Mouse (Mus musculus): ENCODE data around the gene Stox2. TPM values are rescaled to one million over a fixed set of nuclear protein-coding genes. Genes with fewer than 3 reads are reported as not detected.

Stox2 gene
- total RNA-seq, 2 experiments from 2014 or later, result 11.4 to 14.3 TPM

DNA sequence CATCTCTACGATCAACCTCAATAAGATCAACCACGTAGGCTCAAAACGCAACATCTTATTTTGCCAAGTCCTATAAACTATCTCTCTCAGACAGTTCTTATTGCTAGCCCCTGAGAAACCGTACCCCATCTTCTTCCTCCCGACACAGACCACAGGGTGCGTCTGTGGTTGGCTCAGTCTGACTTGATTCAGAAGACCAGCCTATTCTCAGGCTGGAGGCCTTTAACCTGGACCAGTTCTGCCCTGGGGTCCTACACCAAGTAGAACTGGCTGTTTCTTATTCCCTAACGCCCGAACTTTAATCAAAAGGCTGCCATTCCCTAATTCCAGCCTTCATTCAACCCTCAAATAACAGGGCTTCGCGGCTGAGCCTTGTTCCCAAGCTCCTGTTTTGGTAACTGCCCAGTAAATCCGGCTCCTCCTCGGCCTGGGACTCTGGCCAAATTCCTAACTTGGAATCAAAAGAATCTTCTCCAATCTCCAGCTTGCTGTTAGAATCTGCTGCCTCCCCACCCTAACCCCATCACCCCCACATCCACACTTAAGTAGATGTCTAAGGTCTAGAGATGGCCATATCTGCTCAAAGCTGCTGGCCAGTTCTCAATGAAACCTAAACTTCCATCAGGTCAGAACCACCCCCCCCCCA lies 91.5 kb downstream of the Stox2 start:
- DNase-seq, result peak; percentile 49 to 65

DNA sequence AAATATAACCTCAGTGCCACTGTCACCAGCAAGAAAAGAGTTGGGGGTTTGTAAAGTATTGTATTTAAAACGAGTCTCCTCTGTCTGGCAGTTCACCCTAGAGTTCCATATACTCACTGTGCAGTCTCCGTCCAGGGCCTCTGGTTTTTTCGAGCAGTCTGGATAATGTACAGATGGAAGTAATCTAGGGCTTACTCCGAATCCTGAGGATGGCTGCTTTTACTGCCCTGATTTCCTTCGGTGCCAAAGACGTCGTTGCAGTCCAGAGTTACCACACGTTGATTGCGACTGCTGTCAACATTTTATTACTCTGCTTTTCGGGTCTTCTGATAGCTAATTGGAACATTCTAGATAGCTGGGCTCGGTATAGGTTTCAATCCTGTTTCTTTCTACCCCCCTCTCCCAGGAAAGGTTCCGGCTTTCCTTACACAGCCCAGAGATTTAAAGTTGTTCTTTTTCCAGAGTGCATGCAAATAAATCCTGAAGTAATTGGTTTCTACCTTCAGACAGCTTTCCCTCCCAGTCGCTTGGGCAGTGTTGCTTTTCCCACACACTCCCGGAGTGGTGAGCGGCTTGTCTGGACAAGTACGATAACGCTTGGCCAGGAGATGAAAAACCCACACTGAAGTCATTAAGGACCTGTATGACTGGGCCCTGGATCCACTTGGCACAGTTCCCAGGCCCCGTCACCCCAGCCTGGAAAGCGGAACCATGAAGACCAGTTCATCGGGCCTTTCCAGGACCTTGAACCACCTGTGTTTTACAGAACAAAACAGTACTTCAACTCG lies 94.1 kb downstream of the Stox2 start:
- peak; percentile 54 to 55 for DNase-seq

GRCm38 (mm10) chr8:47349082-47349481 lies 97.1 kb downstream of the Stox2 start:
- no peak for DNase-seq

DNA sequence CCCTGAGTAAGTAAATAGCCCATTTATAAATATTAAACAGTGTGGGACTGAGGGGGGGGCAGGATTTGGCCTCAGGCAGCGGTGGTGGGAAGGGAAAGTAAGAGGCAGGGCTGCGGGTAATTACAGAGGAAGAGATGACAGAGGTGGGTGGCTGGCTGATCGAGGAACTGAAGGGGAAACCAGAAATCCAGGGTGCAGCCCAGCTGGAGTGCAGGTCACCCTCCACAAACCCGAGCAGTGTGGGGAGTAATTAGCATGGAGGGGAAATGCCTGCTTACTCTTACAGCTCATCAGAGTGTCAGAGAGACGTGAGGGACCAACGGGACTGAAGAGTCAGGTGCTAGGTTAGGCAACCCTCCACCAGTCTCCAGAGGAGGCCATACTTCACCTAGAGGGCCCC lies 98.4 kb downstream of the Stox2 start:
- DNase-seq, result no peak

GRCm38 (mm10) chr8:47345772-47346103 lies 100.4 kb downstream of the Stox2 start:
- DNase-seq, result no peak

DNA sequence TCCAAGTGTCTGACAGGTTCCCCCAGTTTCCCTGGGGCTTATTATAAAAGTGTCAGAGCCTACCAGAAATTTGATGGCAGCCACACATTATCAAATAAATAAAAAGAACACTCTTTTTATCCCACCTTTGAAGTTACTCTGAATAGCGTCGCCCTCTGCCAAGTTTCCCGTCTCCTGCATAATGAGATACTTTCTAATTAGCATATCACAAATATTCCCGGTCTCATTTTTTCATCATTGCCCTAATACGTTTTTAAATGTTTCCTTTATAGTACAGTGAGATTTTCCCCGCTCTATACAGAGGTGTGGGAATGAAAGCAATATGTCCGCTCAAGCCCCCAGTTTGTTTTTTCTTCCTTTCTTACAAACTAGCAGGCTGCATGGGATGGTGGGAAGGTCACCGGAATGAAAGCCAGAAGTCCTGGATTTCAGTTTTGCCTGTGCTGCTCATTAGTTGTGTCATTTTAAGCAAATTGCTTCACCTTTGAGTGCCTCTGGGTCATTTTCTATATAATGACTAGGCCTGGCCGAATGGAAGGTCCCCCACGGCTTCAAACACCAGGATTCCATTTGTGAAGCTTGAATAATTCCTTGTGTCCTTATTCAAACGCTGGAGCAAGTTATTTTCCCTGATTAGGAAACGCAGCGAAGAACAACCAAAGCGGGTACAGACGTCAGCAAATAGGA lies 100.9 kb downstream of the Stox2 start:
- no peak for DNase-seq

DNA sequence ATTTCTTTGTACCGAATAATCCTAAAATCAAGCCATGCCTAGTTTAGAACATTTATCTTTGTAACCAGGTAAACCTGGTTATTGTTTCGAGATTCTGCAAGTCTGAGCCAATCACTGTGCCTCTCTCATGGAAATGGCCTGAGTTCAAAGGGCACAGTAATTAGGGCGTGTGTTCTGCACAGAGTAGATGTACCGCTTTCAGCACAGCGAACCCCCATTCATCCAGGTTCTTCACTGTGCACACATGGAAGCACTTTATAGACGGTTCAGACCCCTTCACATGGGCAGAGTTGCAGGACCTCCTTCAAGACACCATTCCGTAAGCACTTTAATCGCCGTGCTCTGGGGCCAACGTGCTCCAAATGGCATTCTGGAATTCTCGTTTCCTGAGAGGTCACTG lies 104.7 kb downstream of the Stox2 start:
- DNase-seq, result no peak

DNA sequence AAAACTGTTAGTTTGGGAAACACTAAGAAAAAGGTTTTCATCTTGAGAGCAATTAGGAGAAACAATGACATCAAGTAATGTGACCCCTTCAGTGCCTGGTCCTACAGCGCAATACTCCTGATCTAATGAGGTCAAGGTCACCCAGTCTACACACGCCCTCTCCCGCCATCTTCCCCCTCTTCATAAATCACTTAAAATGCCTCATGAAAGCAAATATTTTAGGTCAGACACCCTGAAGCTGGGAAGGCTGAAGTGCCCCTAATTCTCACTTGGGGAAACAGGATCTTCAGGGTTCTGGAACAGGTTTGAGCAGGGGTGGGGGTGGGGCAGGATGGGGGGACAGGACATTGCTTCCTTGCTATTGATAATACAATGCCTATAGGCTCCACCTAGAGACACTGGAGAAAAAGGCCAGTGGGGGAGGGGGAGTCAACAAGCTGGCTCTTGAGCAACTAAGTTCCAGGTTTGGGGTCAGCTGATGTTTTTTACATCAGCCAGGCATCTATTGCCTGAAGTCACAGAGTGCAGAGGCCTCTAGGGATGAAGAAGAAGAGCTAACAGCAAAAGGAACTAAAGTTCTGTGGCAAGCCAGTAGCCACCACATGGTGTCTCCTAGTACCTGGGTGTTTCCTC lies 107.4 kb downstream of the Stox2 start:
- DNase-seq, result no peak

DNA sequence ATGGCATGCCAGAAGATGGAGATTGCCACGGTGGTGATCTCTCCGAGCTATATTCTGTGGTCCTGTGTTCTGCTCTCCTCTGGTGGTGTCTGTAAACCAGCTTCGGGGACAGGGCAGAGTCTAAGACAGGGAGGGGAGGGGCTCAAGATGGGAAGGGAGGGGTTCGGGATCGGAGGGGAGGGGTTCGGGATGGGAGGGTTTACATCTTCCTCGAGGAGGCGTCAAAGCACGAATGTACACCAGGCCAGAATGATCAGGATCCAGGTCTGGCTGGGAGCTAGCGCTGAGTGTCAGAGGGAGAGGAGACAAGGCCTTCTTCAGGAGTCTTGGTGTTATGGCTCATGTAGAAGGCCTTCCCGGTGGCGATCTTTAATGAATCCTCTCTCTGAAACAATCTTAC lies 109.7 kb downstream of the Stox2 start:
- no peak for DNase-seq

- no peak for DNase-seq
Observed at GRCm38 (mm10) chr8:47335940-47336339, 110.2 kb downstream of the Stox2 start.

GRCm38 (mm10) chr8:47334223-47334757 lies 111.9 kb downstream of the Stox2 start:
- no peak for DNase-seq

GRCm38 (mm10) chr8:47332941-47333340 lies 113.2 kb downstream of the Stox2 start:
- DNase-seq, result no peak

DNA sequence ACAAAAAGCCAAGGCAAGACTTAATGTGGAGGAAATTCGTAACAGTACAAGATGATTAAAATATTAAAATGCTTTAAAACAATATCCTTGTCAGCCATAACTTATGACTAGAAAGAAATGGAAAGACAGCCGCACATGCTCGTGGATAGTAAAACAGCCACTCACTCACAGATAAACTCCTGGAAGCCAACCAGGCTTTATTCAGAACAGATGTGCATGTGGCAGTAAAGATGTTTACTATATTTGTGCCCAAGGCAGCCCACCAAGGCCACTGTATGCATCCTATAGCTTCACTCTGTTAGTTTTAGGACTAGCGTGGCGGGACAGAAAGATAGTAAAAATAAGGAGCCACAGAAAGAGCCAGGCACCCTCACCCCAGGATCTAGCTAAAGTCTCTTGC lies 115.2 kb downstream of the Stox2 start:
- no peak for DNase-seq

DNA sequence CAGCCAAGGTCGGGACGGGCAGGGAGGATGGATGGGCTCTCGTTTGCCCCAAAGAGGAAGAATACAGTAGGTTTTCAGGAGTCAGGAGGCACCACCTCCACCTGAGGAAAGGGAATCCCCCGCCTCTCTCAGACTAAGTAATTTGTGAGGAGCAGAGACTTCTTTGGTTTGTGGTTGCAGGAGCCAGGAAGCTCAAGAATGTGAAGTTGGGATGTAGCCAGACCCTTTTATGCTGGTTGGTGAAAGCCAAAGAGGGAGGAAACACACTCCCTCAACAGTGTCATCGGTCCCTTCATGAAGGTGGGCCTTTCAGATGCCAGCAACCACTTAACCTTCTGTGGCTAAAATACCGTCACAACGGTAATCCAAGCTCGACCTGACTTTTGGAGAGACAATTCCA lies 119.8 kb downstream of the Stox2 start:
- no peak for DNase-seq

GRCm38 (mm10) chr8:47324117-47324820 lies 121.9 kb downstream of the Stox2 start:
- no peak for DNase-seq

DNA sequence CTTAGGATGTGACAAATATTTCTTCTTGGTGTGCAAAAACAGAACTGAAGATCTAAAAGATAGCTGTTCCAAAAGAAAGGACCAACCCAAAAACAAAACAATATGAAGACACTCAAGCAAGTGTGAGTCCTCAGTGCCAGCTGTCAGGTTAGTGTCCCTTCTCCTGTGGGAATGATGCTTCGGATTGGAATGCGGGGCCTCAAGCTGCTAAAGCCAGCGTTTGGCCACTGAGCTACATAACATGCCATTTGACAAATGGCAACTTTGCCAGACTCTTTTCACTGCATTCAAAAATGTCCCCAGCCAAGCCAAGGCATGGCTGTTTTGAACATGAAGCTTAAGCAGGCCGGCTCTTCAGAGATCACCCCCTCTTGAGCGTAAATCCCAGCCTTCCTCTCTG lies 124.9 kb downstream of the Stox2 start:
- no peak for DNase-seq

DNA sequence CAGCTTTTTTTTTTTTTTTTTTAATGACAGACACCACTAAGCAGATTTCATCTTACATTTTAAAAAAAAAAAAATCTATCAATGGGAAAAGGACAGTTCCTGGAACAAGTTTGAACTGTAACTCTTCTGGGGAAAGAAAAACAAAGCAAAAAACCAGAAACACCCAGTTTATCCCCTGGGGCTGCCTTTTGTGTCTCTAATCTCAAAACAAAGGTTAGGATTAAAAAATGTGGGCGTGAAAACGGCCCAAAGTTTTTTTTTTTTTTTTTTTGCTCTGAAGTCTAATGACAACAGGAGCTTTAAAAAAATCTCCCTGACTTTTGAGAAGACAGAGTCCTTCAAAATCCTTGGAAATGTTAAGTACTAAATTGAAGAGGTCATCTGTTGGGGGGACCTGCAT lies 125.5 kb downstream of the Stox2 start:
- no peak for DNase-seq

DNA sequence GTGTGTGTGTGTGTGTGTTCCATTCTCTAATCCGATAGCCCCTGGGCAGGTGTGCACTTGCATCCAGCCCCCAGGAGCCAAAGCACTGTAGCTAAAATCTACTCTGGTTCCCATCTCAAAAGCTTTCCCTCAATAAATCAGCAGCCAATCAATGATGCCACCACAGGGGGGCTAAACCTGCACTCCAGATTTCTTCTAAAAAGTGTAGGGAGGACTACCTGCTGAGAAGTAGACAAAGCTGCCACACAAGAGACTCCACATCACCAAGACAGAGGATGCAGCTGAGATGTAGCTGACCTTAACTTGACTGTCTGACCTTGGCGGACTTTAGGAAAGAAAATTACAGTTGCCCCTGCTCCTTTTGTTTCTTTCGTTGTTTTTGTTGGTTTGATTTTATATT lies 127.7 kb downstream of the Stox2 start:
- DNase-seq, result no peak

DNA sequence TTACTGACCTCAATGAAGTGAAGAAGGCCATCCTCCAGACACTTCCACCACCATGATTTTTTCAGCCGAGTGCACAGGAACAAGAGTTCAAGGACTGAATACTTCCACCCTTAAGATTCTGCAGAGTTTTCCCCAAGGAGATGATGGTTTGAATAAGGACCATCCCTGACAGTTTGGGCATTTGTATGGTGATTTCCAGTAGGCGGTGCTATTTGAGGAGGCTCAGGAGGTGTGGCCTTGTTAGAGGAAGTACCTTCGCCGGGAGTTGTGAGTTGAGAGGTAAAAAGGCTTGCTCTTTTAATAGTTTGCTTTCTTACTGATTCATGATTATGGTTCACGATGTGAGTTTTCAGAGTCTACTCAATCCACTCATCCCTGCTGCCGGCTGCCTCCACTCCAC lies 138.0 kb downstream of the Stox2 start:
- DNase-seq, result no peak

DNA sequence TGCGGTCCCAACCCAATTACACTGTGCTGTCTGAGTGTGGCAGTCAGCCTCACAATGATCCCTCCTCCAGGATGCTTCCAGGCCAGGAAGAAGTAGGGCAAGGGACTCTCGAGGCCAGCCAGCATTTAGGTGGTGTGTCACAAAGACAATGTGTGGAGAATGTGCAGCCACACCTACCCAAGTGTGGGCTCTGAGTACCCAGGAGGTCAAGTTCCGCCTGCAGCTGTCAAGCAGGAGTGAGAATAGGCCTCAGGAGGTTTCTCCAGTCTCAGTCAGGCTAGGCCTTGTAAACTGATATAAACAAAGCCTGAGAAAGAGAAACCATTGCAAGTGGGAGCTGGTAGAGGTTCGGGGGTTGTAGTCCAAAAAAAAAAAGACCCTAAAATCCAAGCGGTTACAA lies 139.8 kb downstream of the Stox2 start:
- DNase-seq, result no peak

DNA sequence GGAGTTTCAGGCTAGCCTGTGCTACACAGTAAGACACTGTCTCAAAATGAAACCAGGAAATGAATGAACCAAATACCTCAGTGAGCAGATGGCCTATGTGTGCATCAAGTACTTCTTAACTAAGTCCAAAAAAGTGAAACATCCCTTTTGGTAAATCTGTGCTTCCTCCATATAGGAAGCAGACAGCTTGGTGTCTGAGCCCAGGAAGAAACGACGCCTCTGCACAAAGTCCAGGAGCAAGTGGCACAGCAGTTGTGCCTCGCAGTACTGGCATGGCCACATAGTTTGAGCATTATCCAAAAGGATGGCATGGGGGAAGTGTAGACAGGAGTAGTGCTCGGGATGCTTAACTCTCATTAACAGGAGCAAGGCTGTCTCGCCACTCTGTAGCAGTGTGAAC lies 140.3 kb downstream of the Stox2 start:
- DNase-seq, result no peak

- DNase-seq, result no peak
Observed at GRCm38 (mm10) chr8:47298460-47298859, 147.7 kb downstream of the Stox2 start.
